Mouse (Mus musculus): ENCODE results near the gene Scgb2b12. TPM values are rescaled to one million over a fixed set of nuclear protein-coding genes. Genes with fewer than 3 reads are reported as not detected.

Gene Scgb2b12
- not detected in 2 replicates for polyA plus RNA-seq (2012; ENCODE audit: low replicate concordance)

DNA sequence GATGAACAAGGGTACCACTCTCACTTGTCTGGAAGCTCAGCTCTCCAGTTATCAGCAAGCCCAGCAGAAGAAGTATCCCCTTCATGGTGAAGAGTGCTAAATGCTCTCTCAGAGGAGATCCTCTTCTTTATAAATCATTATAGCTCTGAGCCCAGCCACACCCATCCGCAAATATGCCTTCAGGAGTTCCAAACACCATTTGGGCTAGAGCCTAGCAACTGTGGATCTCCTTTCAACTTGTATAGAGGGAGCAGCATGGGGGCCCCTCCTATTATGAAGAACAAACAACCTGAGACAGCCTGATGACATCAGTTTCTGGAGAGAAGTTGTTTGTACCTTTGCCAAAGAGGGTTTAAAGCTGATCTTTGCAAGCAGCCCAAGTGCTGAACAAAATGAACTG, at the start of gene Scgb2b12:
TSS of gene Scgb2b12 (minus strand) at position 101 of the 400 bp plus-strand sequence.

DNA sequence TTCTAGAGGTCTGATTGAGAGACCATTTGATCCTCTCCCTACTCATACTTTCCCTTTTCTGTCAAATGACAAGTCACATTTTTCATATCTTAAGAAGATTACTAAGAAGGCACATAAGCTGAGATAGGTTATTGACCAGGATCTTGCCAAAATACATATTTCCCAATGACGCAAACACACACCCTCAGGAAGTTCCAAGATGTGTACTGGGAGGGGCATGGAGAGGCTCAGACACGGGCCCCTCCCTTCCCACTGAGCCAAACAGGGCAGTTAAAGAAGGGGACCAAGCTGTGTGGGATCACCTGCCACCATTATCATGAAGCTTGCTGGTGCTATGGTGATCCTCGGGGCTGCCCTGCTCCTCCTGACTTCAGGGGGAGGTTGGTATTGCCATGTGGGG, 6.8 kb upstream of the Scgb2b12 start, which contains the start of gene Scgb1b12:
TSS of gene Scgb1b12 (plus strand) at position 301 of the 400 bp plus-strand sequence.

Other genes starting within 250 kb of the Scgb2b12 start
- not detected in 2 replicates for gene Scgb1b10, start 226.4 kb downstream of the Scgb2b12 start, polyA plus RNA-seq (2012; ENCODE audit: low replicate concordance)
- gene Scgb2b11, start 116.1 kb downstream of the Scgb2b12 start, polyA plus RNA-seq (2012; ENCODE audit: low replicate concordance): not detected in 2 replicates
- gene Scgb1b11, start 104.4 kb downstream of the Scgb2b12 start, polyA plus RNA-seq (2012; ENCODE audit: low replicate concordance): not detected in 2 replicates
- gene Scgb1b12, start 6.9 kb upstream of the Scgb2b12 start, polyA plus RNA-seq (2012; ENCODE audit: low replicate concordance): not detected in 2 replicates
- not detected in 2 replicates for gene Scgb1b29, start 114.3 kb upstream of the Scgb2b12 start, polyA plus RNA-seq (2012; ENCODE audit: low replicate concordance)